Mouse (Mus musculus) retina, embryonic 14.5 days (tissue): ENCODE data around the gene Nkx2-3.

Source experiments
- DNase-seq: peaks from one replicate; pipeline ENCODE4 v3.0.0-alpha.2; 2015; ENCODE audit warnings: low spot score

Nkx2-3 gene

DNA sequence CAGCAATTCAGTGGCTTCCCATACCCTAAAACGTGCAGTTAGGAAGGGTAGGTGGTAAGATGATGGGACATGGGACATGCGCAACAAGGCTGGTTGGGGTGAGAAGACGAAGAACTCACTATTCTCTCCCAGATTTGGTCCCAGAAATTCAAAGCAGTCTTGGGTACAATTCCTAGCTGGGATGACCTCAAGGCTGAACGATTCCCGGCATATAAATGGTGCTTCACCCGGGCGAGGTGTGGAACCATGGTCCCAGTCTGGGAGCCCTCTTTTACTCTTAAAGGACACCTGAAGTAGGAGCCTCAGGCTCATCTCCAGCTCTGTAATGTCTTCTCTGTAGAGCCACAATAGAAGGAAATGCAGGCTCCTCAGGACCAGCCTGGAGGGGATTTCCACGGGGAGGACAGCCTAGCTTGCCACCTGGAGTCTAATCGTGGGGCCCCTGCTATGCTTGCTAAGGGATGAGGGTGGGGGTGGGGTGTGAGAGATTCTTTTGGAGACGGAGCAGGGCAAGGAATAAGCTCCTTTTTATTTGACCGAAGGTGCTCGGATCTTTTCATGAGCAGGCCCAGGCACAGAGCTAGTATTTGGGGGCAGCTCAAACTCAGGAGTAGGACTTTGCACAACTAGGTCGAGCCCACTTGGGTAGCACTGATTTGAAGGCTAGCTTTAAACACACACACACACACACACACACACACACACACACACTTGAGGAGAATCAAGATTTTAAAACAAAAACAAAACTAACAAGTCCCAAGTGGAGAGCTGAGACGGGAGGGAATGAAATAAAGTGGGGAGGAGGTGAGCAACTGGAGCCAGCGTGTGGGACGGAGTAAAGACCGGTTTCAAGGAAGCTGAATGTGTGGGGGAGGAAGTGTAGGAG, 6.2 kb upstream of the Nkx2-3 start:
- no peak for DNase-seq

- DNase-seq: no peak
Observed at GRCm38 (mm10) chr19:43606552-43607530, 5.3 kb upstream of the Nkx2-3 start.

- DNase-seq: no peak
Observed at GRCm38 (mm10) chr19:43607842-43608680, 4.1 kb upstream of the Nkx2-3 start.

DNA sequence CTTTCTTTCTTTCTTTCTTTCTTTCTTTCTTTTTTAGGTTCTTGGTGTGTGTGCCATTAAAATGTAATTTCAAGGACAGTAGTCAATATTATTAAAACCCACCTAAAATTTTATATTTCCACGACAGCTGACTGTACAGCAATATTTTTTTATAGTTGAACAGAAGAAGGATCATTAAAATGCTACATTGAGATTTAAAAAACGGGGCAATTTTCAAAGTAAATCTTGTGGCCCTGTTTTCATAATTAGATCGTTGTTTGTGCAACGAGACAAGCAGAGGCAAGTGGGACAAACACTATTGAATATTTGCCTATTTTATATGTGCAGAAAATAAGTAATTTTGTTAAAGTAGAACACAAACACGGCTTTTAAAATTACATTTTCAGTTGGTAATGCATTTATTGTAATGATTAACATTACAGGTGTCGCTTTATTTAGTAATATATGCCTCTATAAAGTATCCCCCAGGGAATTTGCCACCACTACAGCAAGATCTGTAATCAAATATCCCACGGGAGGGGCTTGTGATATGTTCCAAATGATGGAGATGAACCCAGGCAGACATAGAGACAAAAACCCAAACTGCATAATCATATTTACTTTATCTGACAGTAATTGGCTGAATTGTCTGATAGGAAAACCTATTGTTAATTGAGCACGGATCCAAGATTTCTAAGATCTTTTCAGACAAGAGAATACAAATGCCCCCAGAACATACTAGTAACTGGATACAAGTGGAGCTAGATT, 3.2 kb upstream of the Nkx2-3 start:
- DNase-seq: no peak

- DNase-seq: no peak
Observed at GRCm38 (mm10) chr19:43609458-43610330, 2.4 kb upstream of the Nkx2-3 start.

- DNase-seq: no peak
Observed at GRCm38 (mm10) chr19:43610341-43610848, 1.7 kb upstream of the Nkx2-3 start.

- DNase-seq: no peak
Observed at GRCm38 (mm10) chr19:43611110-43611509, 1.0 kb upstream of the Nkx2-3 start.

DNA sequence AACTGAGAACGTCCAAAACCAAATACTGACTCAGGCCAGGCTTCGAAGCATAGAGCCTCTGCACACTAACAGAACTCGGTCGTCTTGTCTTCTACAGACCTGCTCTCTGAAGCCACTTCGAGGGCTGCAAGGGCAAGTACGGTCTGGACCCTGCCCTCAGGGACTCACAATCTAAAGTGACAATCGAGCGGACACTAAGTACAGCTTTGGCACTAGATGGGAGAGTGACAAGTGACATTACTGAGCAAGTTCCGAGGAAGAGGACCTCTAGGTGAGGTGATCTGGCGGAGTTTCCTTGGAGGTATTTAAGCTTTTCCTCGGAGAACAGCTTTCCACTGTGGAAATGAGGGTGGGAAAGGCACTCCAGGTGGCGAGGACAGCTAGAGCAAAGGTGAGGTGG, 564 bp upstream of the Nkx2-3 start:
- DNase-seq: no peak

DNA sequence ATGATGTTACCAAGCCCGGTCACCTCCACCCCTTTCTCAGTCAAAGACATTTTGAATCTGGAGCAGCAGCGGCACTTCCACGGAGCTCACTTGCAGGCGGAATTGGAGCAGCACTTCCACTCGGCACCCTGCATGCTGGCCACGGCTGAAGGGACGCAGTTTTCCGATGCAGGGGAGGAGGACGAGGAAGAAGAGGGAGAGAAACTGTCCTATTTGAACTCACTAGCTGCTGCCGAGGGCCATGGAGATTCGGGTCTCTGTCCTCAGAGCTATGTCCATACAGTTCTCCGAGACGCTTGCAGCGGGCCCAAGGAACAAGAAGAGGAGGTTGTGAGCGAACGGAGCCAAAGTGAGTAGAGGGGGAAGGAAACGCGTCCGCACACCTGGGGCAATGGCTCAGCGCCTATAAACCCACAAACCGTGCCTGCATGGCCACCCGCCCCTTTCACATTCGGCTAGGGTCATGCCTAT, 411 bp downstream of the Nkx2-3 start:
- no peak for DNase-seq

- DNase-seq: no peak
Observed at GRCm38 (mm10) chr19:43613293-43614130, 1.4 kb downstream of the Nkx2-3 start.

DNA sequence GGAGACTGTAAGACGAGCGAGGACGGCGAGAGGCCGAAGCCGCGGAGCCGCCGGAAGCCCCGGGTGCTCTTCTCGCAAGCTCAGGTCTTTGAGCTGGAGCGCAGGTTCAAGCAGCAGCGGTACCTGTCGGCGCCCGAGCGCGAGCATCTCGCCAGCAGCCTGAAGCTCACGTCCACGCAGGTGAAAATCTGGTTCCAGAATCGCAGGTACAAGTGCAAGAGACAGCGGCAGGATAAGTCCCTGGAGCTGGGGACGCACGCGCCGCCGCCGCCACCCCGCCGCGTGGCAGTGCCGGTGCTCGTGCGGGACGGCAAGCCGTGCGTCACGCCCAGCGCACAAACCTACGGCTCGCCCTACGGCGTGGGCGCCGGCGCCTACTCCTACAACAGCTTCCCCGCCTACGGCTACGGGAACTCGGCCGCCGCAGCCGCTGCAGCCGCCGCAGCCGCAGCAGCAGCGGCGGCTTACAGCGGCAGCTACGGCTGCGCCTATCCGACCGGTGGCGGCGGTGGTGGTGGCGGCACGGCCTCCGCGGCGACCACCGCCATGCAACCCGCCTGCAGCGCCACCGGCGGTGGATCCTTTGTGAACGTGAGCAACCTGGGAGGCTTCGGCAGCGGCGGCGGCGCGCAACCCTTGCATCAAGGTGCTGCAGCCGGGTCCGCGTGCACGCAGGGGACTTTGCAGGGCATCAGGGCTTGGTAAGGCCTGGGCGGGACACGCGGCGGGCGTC, 2.4 kb downstream of the Nkx2-3 start:
- peak; percentile 60 for DNase-seq

GRCm38 (mm10) chr19:43615074-43615445, 2.9 kb downstream of the Nkx2-3 start:
- DNase-seq: no peak

DNA sequence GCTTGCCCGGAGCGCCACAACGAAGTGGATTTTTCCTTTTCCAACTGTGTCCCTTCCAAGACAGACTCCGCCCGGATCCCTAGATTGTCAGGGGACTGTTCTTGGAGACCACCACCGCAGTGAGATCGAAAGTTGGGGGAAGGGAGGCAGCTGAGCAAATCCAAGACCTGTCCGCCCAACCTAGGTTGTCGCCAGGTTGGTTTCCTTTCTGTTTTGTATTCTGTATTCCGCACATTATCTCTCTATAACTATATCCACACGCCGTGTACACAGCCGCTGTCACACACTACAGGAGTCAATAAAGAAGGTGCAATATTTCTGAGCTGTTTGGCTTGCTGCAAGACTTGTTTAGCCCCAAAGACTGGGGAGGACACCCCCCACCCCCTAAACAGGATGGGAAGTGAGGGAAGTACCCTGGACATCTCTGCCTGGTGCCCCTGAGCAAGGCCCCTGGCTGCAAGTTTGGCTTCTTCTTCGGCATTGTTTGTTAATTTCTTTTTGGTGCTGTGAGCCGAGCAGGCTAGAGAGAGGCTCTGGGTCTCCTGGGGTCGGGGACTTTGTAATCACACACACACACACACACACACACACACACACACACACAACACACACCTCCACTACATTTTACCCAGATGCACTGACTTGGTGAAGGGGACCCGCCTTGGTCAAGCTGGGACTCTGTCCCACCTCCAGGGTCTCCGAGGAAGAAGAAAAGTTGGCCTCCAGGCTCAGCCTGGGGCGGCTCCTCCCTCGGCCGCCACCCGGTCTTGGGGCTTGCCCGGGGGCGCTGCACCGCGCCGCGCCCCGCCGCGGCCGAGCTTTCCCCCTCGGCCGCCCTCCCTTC, 3.7 kb downstream of the Nkx2-3 start:
- DNase-seq: no peak

DNA sequence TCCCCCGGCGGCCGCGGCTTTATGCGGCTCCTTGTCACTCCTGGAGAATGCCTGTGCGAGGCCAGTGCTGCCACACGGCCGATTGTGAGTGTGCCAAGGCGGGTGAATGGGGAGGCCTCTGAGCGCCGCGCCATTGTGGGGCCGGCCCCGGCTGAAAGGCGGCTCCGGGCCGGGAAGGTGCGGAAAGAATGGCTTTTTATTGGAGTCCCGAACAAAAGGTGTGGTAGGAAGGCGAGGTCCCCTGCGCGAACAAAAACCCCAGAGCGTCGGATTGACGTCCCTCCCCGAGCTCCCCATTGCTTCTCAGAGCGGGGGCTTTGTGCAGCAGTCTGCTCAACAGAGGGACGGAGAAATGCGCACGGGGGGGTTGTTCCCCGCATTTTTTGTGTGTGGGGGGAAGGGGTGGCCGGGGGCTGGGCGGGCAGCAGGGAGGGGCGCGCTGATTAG, 4.3 kb downstream of the Nkx2-3 start:
- no peak for DNase-seq

DNA sequence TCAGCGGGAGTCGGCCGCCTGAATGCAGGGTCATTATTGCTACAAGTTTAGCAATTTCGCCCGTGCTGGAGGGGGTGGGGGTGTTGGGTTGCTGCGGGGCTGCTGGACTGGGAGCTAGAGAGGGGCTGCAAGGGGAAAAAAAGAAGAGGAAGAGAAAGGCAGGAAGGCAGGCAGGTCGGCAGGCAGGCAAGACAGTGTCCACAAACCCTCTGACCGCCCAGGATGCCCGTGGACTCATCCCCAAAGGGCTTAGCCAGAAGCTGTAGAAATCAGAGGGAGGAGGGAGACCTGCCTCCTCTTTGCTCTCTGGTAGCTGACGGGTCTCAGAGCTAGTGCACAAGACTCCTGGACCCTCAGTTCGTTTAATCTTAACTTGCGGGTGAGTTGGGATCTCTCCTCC, 4.8 kb downstream of the Nkx2-3 start:
- DNase-seq: no peak

GRCm38 (mm10) chr19:43617761-43618349, 5.7 kb downstream of the Nkx2-3 start:
- no peak for DNase-seq

- DNase-seq: no peak
Observed at GRCm38 (mm10) chr19:43618505-43619030, 6.4 kb downstream of the Nkx2-3 start.
